Mouse (Mus musculus) layer of hippocampus, adult 11-12 months (tissue): ENCODE results near the gene Sox6.
"Not testable (repeated sequence)": the region's sequence is repeated elsewhere in the genome, so short reads cannot be mapped to it uniquely, and the experiment has no call there.

Experiments
- DNase-seq: peaks from one replicate; pipeline ENCODE4 v3.0.0; 2022; ENCODE audit warnings: low spot score

The Sox6 gene

DNA sequence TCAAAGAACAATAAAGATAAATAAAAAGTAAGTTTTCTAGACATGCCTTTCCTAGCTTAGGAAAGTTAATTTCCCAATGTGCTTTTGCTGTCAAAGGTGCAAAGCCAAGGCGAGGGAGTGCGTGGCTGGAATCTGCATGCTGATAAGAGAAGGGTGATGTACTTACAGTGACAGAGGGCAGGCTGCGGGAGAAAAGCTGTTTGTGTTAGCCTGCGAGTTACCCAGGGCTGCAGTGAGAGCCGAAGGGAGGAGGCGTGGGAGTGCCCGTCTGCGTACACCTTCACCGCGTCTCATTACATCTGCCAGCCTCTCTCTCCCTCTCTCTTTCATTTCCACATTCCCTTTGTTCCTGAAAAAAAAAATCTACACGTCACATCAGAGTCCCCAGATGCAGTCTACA, at the start of gene Sox6:
Sox6 (minus strand) TSS at position 286 of the 400 bp plus-strand sequence.
- DNase-seq, result no peak

DNA sequence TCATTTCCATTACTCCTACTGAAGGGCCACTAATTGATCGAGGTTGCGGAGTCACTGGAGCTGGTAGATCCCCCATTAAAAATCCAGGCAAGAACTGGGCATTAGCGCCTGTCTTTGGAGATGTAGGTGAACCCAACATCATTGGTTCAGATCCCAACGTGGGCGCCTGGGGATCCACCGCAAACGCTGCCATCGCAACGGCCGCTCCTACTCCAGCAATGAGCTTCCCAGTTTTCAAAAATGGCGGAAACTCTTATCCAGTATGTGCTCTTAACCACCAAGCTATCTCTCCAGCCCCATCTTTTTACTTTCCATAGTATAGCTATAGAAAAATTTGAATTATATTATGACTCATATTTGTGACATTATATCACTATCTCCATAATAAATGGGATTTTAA, 45.8 kb upstream of the Sox6 start, which contains the start of gene Gm4353:
Gm4353 (minus strand) TSS at position 270 of the 400 bp plus-strand sequence.
- not testable (repeated sequence) for DNase-seq

- DNase-seq, result no peak
Measured at GRCm38 (mm10) chr7:116060739-116061138, 22.1 kb upstream of the Sox6 start.

DNA sequence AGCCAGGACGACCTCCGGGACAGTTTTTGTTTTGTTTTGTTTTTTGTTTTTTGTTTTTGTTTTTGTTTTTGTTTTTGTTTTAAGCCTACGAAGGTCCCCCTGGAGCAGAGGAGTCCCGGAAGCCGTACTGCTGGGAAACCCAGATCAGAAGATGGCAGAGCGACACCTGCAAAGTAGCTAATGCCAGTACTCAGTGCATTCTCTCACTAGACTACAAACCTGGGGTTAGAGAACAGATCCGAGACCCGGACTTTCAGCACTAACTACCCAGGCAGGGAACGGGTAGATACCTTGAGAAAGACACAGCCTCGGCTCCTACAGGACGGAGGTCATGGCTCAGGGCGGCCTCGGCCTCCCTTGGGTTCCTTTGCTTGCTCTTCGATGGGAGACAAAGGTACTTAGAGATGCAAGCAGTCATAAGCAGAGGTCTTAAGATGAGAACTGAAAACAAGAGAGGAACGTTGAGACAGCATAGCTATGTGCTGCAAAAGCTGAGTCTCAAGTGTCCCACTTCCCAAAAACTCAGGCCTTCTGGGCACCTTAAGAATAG, 1.9 kb upstream of the Sox6 start:
- DNase-seq, result no peak

- DNase-seq, result peak; percentile 89
Measured at GRCm38 (mm10) chr7:116039538-116040466, 1.2 kb upstream of the Sox6 start.

DNA sequence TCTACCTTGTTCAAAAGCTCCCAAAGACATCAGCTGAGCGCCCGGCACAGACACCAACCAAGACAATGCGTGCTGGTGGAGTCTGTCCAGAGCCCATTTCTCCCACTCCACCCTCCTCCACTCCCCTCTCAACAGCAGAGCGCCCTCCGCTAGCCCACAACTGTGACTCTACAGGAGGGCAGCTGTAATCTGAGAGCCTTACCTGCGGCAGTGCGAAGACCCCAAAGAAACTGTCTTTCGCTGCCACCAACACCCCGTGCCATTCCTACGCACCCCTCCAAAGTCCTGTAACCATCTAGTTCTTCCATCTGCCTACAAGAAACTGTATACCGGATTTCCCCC, 571 bp upstream of the Sox6 start, which contains the start of gene 1110004F10Rik:
1110004F10Rik (plus strand) TSS at position 202 of the 342 bp plus-strand sequence.
- DNase-seq, result no peak

DNA sequence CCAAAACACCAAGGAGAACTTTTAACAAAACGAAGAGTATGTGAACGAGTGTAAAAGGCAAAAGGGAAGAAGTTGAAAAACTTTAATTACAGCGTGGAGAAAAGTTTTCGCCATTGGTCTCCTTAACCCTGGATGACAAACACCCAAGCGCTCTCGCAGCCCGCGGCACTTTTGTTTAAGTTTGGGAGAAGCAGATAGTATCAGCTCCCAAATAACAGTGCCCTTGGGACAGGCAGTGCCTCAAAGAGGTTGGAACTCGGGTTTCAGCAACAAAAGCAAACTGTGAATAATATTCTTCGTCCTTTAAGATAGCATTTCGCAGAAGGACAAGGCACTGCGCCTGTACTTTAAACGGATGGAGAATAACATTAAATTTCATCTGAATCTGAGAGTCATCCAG, 572 bp downstream of the Sox6 start:
- no peak for DNase-seq

- no peak for DNase-seq
Measured at GRCm38 (mm10) chr7:116036591-116037555, 1.7 kb downstream of the Sox6 start.

DNA sequence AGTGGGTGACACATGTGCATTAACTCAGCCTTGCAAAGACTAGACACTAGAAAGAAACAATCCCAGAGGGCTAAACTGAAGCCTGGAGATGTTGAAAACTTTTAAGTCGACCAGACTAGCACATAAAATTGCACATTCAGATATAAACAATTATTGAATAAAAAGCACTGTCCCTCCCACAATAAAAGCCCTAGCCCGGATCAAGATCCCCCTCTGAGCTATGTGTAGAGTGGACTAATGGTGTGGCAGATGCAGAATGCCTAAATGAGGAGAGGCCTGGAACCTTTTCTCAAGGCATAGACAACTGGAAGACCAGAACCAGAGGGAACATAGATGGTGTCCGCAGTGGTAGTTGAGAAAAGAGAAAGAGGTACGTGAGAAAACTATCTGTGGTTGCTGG, 3.1 kb downstream of the Sox6 start:
- no peak for DNase-seq

- DNase-seq, result peak; percentile 16
Measured at GRCm38 (mm10) chr7:116034282-116034758, 4.3 kb downstream of the Sox6 start.

GRCm38 (mm10) chr7:116033371-116034241, 5.0 kb downstream of the Sox6 start:
- peak; percentile 37 for DNase-seq

- DNase-seq, result peak; percentile 82
Measured at GRCm38 (mm10) chr7:116032596-116033307, 5.8 kb downstream of the Sox6 start.

DNA sequence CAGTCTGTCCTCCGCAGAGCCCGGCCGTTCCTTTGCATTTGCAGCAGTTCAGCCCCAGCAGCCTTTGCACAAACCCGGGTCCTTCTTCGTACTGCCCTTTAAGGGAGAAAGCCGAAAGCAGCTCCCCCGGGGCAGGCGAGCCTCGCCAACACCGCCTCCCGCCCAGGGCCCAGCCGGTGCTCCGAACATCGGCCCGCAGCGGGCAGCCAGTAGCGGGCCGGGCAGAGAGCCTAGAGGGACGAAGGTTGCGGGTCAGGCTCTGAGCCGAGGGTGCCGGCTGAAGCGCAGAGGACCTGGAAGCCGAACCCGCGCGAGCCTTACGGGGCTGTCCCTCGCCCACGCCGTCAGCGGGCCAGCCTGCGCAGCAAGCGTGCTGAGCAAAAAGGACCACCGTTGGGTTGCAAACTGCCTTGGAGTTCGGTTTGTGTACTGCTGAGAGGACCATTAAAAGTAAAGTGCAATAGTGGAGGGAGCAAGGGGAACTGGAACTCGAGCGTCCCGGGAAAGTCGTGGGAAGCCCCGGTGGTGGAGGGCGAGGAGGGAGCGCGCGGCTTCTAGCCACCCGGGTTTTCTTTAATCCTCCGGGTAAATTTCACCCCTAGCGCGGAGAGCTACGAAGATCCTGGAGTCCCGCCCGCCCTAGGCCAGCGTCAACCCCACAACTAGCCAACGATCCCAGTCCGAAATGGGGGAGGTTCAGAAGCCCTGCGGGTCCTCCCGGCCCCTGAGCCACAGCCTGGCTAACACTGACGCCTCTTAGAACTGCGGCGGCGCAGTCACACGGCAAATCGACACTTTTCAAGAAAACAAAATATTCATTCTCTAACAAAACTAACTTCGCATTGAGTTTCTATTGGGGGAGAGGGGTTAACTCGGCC, 6.6 kb downstream of the Sox6 start:
- DNase-seq, result no peak

GRCm38 (mm10) chr7:116031388-116031717, 7.2 kb downstream of the Sox6 start:
- DNase-seq, result no peak

DNA sequence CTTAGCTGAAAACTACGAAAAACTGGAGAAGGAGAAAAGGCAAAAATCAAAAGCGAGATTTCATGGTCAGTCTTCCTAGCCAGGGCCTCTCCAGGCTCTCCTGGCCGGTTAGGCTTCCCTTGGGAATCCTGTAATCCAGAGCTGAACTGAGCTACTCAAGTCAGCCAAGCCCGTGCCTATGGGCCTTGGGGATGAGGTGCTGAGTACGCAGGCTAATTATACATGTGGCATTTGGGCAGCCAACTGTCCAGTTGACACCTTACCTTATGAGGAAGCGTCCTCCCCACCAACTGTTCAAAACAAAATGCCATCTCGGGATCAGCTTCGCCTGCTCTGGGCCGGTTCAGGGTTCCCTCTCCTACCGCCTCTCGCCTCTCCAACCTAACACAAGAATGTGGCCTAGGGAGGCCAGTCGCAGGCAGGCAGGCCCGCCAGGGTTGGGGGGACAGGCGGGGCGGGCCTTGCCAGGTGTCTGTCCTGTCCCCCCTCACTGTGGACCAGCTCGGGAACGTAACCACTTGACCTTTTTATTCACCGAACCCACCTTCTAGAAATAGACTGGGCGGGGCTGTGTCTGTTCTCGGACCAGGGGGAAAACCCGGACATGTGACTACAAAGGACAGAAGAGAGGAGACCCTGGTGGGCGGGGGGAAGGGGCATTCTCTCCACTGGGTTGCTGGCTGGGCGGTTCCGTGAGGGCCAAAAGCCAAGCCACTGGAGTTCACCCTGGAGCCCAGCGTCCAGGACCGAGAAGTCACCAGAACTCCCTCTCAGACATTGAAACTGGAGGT, 7.8 kb downstream of the Sox6 start:
- DNase-seq, result peak; percentile 7

DNA sequence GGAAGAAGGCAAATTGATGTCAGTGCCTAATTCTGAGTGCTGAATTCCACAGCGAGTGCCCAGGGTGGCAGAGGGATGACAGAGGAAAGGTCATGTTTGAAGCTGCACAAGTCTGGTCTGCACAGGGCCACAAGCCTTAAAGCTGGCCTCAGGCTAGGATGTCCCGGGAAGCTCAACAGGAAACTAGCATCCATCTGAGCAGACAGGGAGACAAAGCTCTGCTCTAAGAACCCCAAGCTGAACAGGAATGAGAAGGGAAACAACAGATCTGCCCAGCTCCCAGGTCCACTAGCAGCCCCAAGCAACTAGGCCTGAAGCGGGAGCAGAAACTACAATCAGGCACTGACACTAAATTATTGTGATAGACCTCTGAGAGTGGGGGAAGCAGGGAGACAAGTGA, 8.6 kb downstream of the Sox6 start:
- DNase-seq, result no peak

DNA sequence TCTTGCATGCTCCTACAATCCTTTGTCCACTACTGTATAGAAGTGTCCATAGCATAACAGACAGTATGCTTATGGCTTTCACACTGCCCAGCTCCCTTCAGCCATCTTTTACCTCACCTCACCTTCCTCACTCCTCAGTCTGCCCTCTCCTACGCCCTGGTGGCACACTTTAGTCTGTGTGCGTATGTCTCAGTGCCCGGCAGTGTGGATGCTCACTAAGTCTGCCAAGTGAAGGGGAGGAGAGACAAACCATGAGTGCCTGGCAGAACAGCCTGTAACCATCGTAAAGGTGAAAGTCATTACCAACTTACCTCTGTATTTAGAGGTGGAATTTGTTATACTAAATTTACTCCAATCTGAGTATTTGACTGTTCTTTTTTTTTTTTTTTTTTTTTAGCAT, 35.9 kb downstream of the Sox6 start:
- DNase-seq, result no peak

- no peak for DNase-seq
Measured at GRCm38 (mm10) chr7:115988109-115988779, 50.4 kb downstream of the Sox6 start.
